Mouse (Mus musculus): ENCODE measurements around the gene Klrb1. TPM values are rescaled to one million over a fixed set of nuclear protein-coding genes. Genes with fewer than 3 reads are reported as not detected.

The Klrb1 gene
- total RNA-seq, 2 experiments from 2014 or later = not detected

DNA sequence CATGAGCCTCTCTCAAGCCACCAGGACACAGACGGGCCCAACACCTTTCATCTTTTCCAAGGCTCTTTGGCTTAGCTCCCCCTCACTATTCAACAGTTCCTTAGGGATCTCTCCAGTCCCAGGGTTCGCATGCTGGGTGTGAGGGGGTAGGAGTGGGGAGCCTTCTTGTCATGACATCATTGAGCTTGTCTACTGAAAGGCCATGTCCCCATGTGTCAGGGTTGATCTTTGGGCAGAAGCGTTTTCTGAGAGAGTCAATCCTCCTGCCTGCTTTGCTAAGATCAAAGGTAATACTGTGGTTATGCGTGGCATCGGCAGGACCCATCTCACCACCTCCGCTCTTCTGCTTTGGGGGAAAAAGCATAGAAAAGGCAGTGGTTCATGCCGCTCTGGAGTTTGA lies 14.6 kb upstream of the Klrb1 start:
- intact Hi-C loops (cut with DNase I) = no loop called here
- no peak for DNase-seq

DNA sequence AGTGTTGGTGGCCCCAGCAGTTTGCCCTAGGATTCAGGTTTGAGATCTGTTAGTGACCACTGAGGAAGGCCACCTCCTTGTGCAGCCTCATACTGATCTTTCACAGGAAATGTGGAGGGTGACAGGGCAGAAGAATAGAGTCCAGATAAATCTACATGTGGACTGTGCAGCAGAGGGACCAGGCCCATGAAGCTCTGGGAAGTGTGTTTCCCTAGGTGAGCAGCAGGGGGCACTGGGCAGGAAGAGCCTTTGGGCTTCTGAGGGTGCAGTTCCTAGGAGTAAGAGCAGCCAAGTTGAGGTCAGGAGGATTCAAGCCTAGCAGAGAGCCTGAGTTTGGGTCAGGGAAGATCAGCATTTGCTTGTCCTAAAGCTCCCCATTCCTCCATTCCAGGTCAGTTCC lies 13.2 kb upstream of the Klrb1 start:
- intact Hi-C loops (cut with DNase I) = no loop called here
- DNase-seq = no peak

GRCm38 (mm10) chr6:128734896-128735295 lies 12.0 kb upstream of the Klrb1 start:
- intact Hi-C loops (cut with DNase I) = no loop called here
- DNase-seq = no peak

GRCm38 (mm10) chr6:128733908-128734679 lies 11.2 kb upstream of the Klrb1 start:
- intact Hi-C loops (cut with DNase I) = no loop called here
- DNase-seq = no peak

- no peak for DNase-seq
- intact Hi-C loops (cut with DNase I) = no loop called here
Measured at GRCm38 (mm10) chr6:128732032-128732431, 9.2 kb upstream of the Klrb1 start.

DNA sequence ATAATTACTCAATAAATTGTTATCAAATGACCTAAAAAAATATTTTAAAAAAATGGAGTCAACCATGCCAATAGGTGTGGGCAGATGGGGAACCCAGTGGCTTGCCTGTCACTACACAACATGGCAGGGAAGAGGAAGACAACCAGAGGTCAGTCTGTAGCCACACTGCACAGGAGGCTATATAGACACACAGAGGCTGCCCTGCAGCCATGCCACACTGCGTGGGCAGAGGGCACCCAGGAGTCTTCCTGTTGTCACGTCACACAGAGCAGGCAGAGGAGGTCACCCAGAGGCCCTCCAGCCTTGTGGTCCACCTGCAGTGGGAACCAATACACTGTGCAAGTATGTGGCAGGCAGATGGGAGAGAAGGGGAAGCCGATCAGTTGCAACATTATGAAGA lies 21.2 kb downstream of the Klrb1 start:
- intact Hi-C loops (cut with DNase I) = no loop called here
- DNase-seq = no peak

DNA sequence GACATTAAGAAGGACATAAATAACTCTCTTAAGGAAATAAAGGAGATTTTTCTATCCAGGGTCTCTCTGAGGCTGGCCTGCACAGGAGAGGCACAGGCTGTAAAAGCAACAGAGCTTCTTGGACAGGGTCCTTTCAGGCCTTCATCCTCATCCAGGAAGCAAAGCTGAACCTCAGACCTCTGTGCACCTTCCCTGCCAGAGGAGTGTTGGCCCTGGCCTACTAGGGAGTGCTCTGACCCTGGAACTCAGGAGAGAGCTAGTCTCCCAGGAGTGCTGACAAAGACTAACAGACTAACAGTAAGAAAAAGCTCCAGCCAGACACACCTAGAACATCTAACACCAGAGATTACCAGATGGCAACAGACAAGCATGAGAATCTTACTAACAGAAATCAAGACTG lies 43.3 kb downstream of the Klrb1 start:
- DNase-seq = no peak
- intact Hi-C loops (cut with DNase I) = no loop called here

- intact Hi-C loops (cut with DNase I) = no loop called here
- no peak for DNase-seq
Measured at GRCm38 (mm10) chr6:128669936-128670335, 52.9 kb downstream of the Klrb1 start.

DNA sequence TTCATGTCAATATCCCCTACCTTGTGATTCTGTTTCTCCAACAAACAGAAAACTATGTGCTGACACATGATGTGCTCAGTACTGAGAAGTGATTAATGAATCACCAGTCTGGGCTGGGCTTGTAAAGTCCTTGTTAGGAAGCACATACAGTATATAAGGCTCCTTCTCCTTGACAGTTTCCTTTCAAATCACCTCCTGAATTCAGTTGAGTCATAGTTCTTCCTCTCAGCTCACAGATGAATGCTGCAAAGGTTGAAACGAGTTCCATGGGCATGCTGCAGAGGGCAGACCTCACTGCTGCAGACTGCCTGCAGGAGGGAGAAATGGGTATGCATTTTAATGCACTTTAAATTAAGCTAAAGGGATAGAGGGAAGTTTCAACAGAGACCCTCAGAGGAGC lies 60.7 kb downstream of the Klrb1 start, which contains the start of gene Clec2h:
Gene Clec2h (plus strand): TSS at position 180 of the 400 bp plus-strand sequence.
- no peak for DNase-seq
- intact Hi-C loops (cut with DNase I) = no loop called here

- no peak for DNase-seq
- intact Hi-C loops (cut with DNase I) = no loop called here
Measured at GRCm38 (mm10) chr6:128661249-128661648, 61.6 kb downstream of the Klrb1 start.

Other genes starting within 250 kb of the Klrb1 start
- gene Pzp, start 196.3 kb downstream of the Klrb1 start, total RNA-seq (2021) = under 1 TPM in 1 of 2 experiments, not detected in 1; 0.41 TPM
- gene A2ml1, start 141.5 kb downstream of the Klrb1 start, total RNA-seq (2021) = not detected
- gene Klrb1a, start 99.5 kb downstream of the Klrb1 start, total RNA-seq (2021) = not detected
- gene Clec2h, start 60.7 kb downstream of the Klrb1 start, total RNA-seq (2021) = not detected
- gene Klrb1c, start 66.2 kb upstream of the Klrb1 start, total RNA-seq (2021) = not detected
- not detected for gene Gm44511, start 103.3 kb upstream of the Klrb1 start, total RNA-seq (2021)
- not detected for gene Klrb1b, start 103.3 kb upstream of the Klrb1 start, total RNA-seq (2021)
- gene Clec2i, start 164.5 kb upstream of the Klrb1 start, total RNA-seq (2021) = under 1 TPM in 1 of 2 experiments, not detected in 1; 0.18 TPM
- gene BC035044, start 168.1 kb upstream of the Klrb1 start, total RNA-seq (2021) = not detected
- 1 to 10 TPM; 2.3 to 2.5 TPM for gene Clec2g, start 211.3 kb upstream of the Klrb1 start, total RNA-seq (2021)